12 mouse cellular contexts compared by ENCODE assay signal in the genomic region with DNA sequence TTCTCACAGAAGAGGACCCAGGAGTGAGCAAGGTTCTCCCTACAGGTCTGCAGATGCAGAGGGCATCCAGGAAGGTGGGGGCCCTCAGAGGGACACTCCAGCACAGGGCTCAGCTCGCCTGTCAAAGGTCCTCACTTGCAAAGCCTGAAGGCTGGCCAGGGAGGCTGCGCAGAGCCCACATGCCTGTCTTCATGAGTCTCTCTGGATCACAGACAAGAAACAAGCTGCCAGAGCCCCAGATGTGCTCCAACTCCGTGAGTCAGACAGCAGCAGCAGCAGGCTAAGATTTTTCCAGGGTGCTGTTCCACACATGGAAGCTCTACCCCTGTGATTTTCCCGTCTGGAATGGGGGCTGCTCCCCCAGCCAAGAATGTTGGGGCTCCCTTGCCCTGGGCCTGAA.
DNase-seq lines count a peak whose midpoint lies in the region; ATAC-seq lines count a peak whose summit lies in the region.
"Had no signal": no experiment of that assay in that cellular context is flagged by ENCODE, and none has a peak within 500 bp of the region (broad histone marks: within the 10 kb centered on the region; RNA-seq: fewer than 3 reads in every experiment).

No protein-coding gene starts in this region.

- no peak overlapping the region for H3K4me2 ChIP-seq in hindbrain, embryonic 14.5 days (replicated peaks)
- no peak overlapping the region for H3K4me2 ChIP-seq in hindbrain, embryonic 12.5 days (replicated peaks)
- H3K4me2 ChIP-seq in embryonic facial prominence, embryonic 14.5 days (ENCODE audit: low read depth, low read length): no peak overlapping the region
- H3K4me2 ChIP-seq in heart, embryonic 14.5 days (ENCODE audit: low read length): peak overlapping the region; percentile 24
- H3K4me2 ChIP-seq in limb, embryonic 15.5 days: peak overlapping the region; percentile 20; the same call in 1 of the 2 replicates

- no peaks in the 10 kb centered on the region for H3K4me1 ChIP-seq in hindbrain, embryonic 14.5 days (replicated peaks; ENCODE audit: control insufficient read depth, insufficient read depth, low read length)
- H3K4me1 ChIP-seq in hindbrain, embryonic 12.5 days: no peaks in the 10 kb centered on the region
- H3K4me1 ChIP-seq in embryonic facial prominence, embryonic 14.5 days (ENCODE audit: control insufficient read depth, insufficient read depth, low read length): 0 out of 2 replicates have a peak, but pooled peaks cover 5% of the 10 kb centered on the region
- H3K4me1 ChIP-seq in heart, embryonic 14.5 days (ENCODE audit: control insufficient read depth in 2 of 2, insufficient read depth in 2 of 2, low read length in 2 of 2): peaks cover 13 to 16% of the 10 kb centered on the region in 2 experiments
- H3K4me1 ChIP-seq in limb, embryonic 15.5 days: peaks cover 9% of the 10 kb centered on the region

- H3K27ac ChIP-seq in hindbrain, embryonic 14.5 days: no peak overlapping the region
- H3K27ac ChIP-seq in hindbrain, embryonic 12.5 days: no peak overlapping the region
- H3K27ac ChIP-seq in embryonic facial prominence, embryonic 14.5 days (replicated peaks; ENCODE audit: low read depth, low read length): peak overlapping the region; percentile 53; the same call in 1 of the 2 replicates
- H3K27ac ChIP-seq in heart, embryonic 14.5 days (replicated peaks in 1 of 2; ENCODE audit: control insufficient read depth in 1 of 2, insufficient read depth in 1 of 2, low read depth in 2 of 2, low read length in 2 of 2): peak overlapping the region; percentile 61 to 64
- H3K27ac ChIP-seq in limb, embryonic 15.5 days: peak overlapping the region; percentile 72

- no peaks in the 10 kb centered on the region for H3K9me3 ChIP-seq in hindbrain, embryonic 14.5 days (ENCODE audit: control insufficient read depth, low read length)
- H3K9me3 ChIP-seq in hindbrain, embryonic 12.5 days (replicated peaks): no peaks in the 10 kb centered on the region
- H3K9me3 ChIP-seq in embryonic facial prominence, embryonic 14.5 days (ENCODE audit: control insufficient read depth, low read length): no peaks in the 10 kb centered on the region
- H3K9me3 ChIP-seq in heart, embryonic 14.5 days (ENCODE audit: control insufficient read depth, low read length): no peaks in the 10 kb centered on the region
- no peaks in the 10 kb centered on the region for H3K9me3 ChIP-seq in limb, embryonic 15.5 days

- DNase-seq in hindbrain, embryonic 14.5 days (ENCODE audit: low spot score): no peak
- DNase-seq in embryonic facial prominence, embryonic 14.5 days (ENCODE audit: low spot score): peak; percentile 79
- no peak for DNase-seq in cerebellum, adult 9-10 months
- DNase-seq in left cerebral cortex, adult 8-10 months (ENCODE audit: low spot score in 2 of 2): no peak
- DNase-seq: cerebellum, adult 11 months; thymus, postnatal 25 days had no signal

- H3K36me3 ChIP-seq in hindbrain, embryonic 14.5 days (replicated peaks; ENCODE audit: control insufficient read depth, insufficient read depth): peaks cover 10% of the 10 kb centered on the region; the same call in 1 of the 2 replicates
- H3K36me3 ChIP-seq in hindbrain, embryonic 12.5 days: peaks cover 10% of the 10 kb centered on the region; the same call in 1 of the 2 replicates
- H3K36me3 ChIP-seq in embryonic facial prominence, embryonic 14.5 days (ENCODE audit: control insufficient read depth, insufficient read depth, low read length): peaks cover 12% of the 10 kb centered on the region; the same call in 1 of the 2 replicates
- H3K36me3 ChIP-seq in heart, embryonic 14.5 days (ENCODE audit: control insufficient read depth, insufficient read depth, low read length): peaks cover 42% of the 10 kb centered on the region
- peaks cover 17% of the 10 kb centered on the region for H3K36me3 ChIP-seq in limb, embryonic 15.5 days

- H3K27me3 ChIP-seq in hindbrain, embryonic 14.5 days (ENCODE audit: control insufficient read depth, insufficient read depth, low read length): no peaks in the 10 kb centered on the region
- no peaks in the 10 kb centered on the region for H3K27me3 ChIP-seq in hindbrain, embryonic 12.5 days
- H3K27me3 ChIP-seq in embryonic facial prominence, embryonic 14.5 days (replicated peaks; ENCODE audit: control insufficient read depth, insufficient read depth, low read length): no peaks in the 10 kb centered on the region
- H3K27me3 ChIP-seq in heart, embryonic 14.5 days (ENCODE audit: control insufficient read depth, insufficient read depth, low read length): no peaks in the 10 kb centered on the region
- H3K27me3 ChIP-seq in limb, embryonic 15.5 days: no peaks in the 10 kb centered on the region

- 54% methylated on average over 4 of the region's 4 CpGs for WGBS in hindbrain, embryonic 14.5 days
- WGBS in hindbrain, embryonic 12.5 days: 69% methylated on average over 4 of the region's 4 CpGs
- WGBS in embryonic facial prominence, embryonic 14.5 days: 45% methylated on average over 4 of the region's 4 CpGs
- WGBS in heart, embryonic 14.5 days: 43% methylated on average over 4 of the region's 4 CpGs
- 27% methylated on average over 4 of the region's 4 CpGs for WGBS in limb, embryonic 15.5 days

- no peak overlapping the region for H3K4me3 ChIP-seq in hindbrain, embryonic 14.5 days (replicated peaks; ENCODE audit: low read length)
- no peak overlapping the region for H3K4me3 ChIP-seq in hindbrain, embryonic 12.5 days
- no peak overlapping the region for H3K4me3 ChIP-seq in embryonic facial prominence, embryonic 14.5 days (ENCODE audit: low read depth, low read length)
- H3K4me3 ChIP-seq in heart, embryonic 14.5 days (ENCODE audit: control insufficient read depth in 1 of 2, insufficient read depth in 1 of 2, low read depth in 1 of 2, low read length in 2 of 2): no peak overlapping the region
- no peak overlapping the region for H3K4me3 ChIP-seq in limb, embryonic 15.5 days
- H3K4me3 ChIP-seq: myocyte had no signal

- ATAC-seq in hindbrain, embryonic 14.5 days (ENCODE audit: low FRiP score): no peak
- ATAC-seq in hindbrain, embryonic 12.5 days (ENCODE audit: low FRiP score): no peak
- ATAC-seq in embryonic facial prominence, embryonic 14.5 days (ENCODE audit: low read depth): peak; percentile 70
- ATAC-seq in heart, embryonic 14.5 days (ENCODE audit: insufficient number of reproducible peaks, insufficient read depth, low FRiP score, low read depth): no peak
- peak; percentile 67 for ATAC-seq in limb, embryonic 15.5 days (ENCODE audit: insufficient number of reproducible peaks, low FRiP score, low TSS enrichment, low read depth)
- ATAC-seq in megakaryocyte-erythroid progenitor cell, adult 5-6 weeks (replicated peaks; ENCODE audit: low FRiP score, low TSS enrichment, poor library complexity, severe bottlenecking): no peak
- ATAC-seq: inflammation-experienced regulatory T-cells, adult 6 months had no signal

- 0 out of 2 replicates have a peak overlapping the region, but pooled peaks have one; percentile 16 for H3K9ac ChIP-seq in hindbrain, embryonic 14.5 days
- H3K9ac ChIP-seq in hindbrain, embryonic 12.5 days: no peak overlapping the region
- H3K9ac ChIP-seq in embryonic facial prominence, embryonic 14.5 days (ENCODE audit: low read depth, low read length): 0 out of 2 replicates have a peak overlapping the region, but pooled peaks have one; percentile 25
- peak overlapping the region; percentile 52; the same call in 1 of the 2 replicates for H3K9ac ChIP-seq in heart, embryonic 14.5 days (ENCODE audit: low read length)
- no peak overlapping the region for H3K9ac ChIP-seq in limb, embryonic 15.5 days

Comparison
In these comparisons a context has a peak if more than half of its experiments do, and no peak if none do; other contexts are left out.
1. H3K9ac ChIP-seq: peak in hindbrain, embryonic 14.5 days (single experiment), embryonic facial prominence, embryonic 14.5 days (single experiment) and heart, embryonic 14.5 days (single experiment); none in hindbrain, embryonic 12.5 days (single experiment) and limb, embryonic 15.5 days (single experiment).
2. ATAC-seq: peak in embryonic facial prominence, embryonic 14.5 days (single experiment) and limb, embryonic 15.5 days (single experiment); none in hindbrain, embryonic 14.5 days (single experiment), hindbrain, embryonic 12.5 days (single experiment), heart, embryonic 14.5 days (single experiment) and megakaryocyte-erythroid progenitor cell, adult 5-6 weeks (single experiment).
3. H3K27ac ChIP-seq: peak in embryonic facial prominence, embryonic 14.5 days (single experiment), heart, embryonic 14.5 days (2 of 2) and limb, embryonic 15.5 days (single experiment); none in hindbrain, embryonic 14.5 days (single experiment) and hindbrain, embryonic 12.5 days (single experiment).
4. H3K4me2 ChIP-seq: peak in heart, embryonic 14.5 days (single experiment) and limb, embryonic 15.5 days (single experiment); none in hindbrain, embryonic 14.5 days (single experiment), hindbrain, embryonic 12.5 days (single experiment) and embryonic facial prominence, embryonic 14.5 days (single experiment).